Mouse (Mus musculus) kidney, embryonic 14.5 days (tissue): Measurements from ENCODE around the gene Lman1l. TPM values are rescaled to one million over a fixed set of nuclear protein-coding genes. Genes with fewer than 3 reads are reported as not detected.

ENCODE experiments used
- ATAC-seq: fragments of 200-750 bp; cut with Nextera tagmentation; 2 replicates; pipeline ENCODE4 v1.8.0; 2017; ENCODE audit warnings: moderate number of reproducible peaks, mild to moderate bottlenecking, moderate TSS enrichment, moderate library complexity; ENCODE audit not compliant: low FRiP score, low TSS enrichment
- H3K27ac ChIP-seq: fragments of 300-500 bp; sonication (generic); 2 replicates; pipeline ENCODE4 v1.5.1; 2014; ENCODE audit warnings: low read depth, mild to moderate bottlenecking, low read length, moderate library complexity, mixed read lengths
- H3K27me3 ChIP-seq: fragments of 300-500 bp; sonication (generic); 2 replicates; pipeline ENCODE4 v1.6.1; 2014; ENCODE audit warnings: mild to moderate bottlenecking, low read length; ENCODE audit not compliant: control insufficient read depth, insufficient read depth
- H3K36me3 ChIP-seq: fragments of 300-500 bp; sonication (generic); 2 replicates; pipeline ENCODE4 v1.6.1; 2014; ENCODE audit warnings: low read length, mixed read lengths; ENCODE audit not compliant: control insufficient read depth, insufficient read depth
- H3K4me1 ChIP-seq: fragments of 300-500 bp; sonication (generic); 2 replicates; pipeline ENCODE4 v1.6.1; 2014; ENCODE audit warnings: low read length, mixed read lengths; ENCODE audit not compliant: control insufficient read depth, insufficient read depth
- H3K4me2 ChIP-seq: fragments of 300-500 bp; sonication (generic); replicated peaks from 2 replicates; pipeline ENCODE4 v1.6.1; 2014; ENCODE audit warnings: low read depth, mild to moderate bottlenecking, low read length
- H3K4me3 ChIP-seq: fragments of 300-500 bp; sonication (generic); 2 replicates; pipeline ENCODE4 v1.5.1; 2014; ENCODE audit warnings: mild to moderate bottlenecking, low read length
- H3K9ac ChIP-seq: fragments of 300-500 bp; sonication (generic); 2 replicates; pipeline ENCODE4 v1.6.1; 2014; ENCODE audit warnings: low read depth, mild to moderate bottlenecking, low read length, moderate library complexity
- H3K9me3 ChIP-seq: fragments of 300-500 bp; sonication (generic); 2 replicates; pipeline ENCODE4 v1.6.1; 2016; ENCODE audit warnings: low read length; ENCODE audit not compliant: control insufficient read depth
- WGBS: fragments of 180-500 bp; shearing (Covaris S2); extraction: QIAGEN DNeasy Blood & Tissue Kit; methylation state at CpG from one replicate; pipeline ENCODE4 v1.1.7; 2014; 5-methylcytosine and 5-hydroxymethylcytosine counted together
- polyA plus RNA-seq: library from polyadenylated mRNA; unstranded; fragments of >200 nt; fragmentation: Nextera tagmentation; extraction: Ambion mirVana; gene quantifications from 2 replicates; pipeline ENCODE4 v1.2.1, GENCODE M21; 2014

The Lman1l gene
- polyA plus RNA-seq, 1 experiment from 2014 or later, result not detected

- Histone ChIP-seq H3K27ac (no peak overlapping the region), H3K4me2 (no peak overlapping the region), H3K36me3 (peaks cover 64% of the 10 kb centered on the region), H3K27me3 (no peaks in the 10 kb centered on the region), H3K4me3 (no peak overlapping the region), H3K9ac (no peak overlapping the region), H3K9me3 (no peaks in the 10 kb centered on the region), H3K4me1 (no peaks in the 10 kb centered on the region)
- 73% methylated on average over 14 of the region's 14 CpGs for WGBS
- ATAC-seq, result peak; percentile 69
Measured at GRCm38 (mm10) chr9:57629118-57629874, 8.7 kb upstream of the Lman1l start.

GRCm38 (mm10) chr9:57628717-57629116 is 8.1 kb upstream of the Lman1l start:
- 91% methylated on average over 12 of the region's 12 CpGs for WGBS
- no peak overlapping the region for H3K4me3 ChIP-seq
- no peaks in the 10 kb centered on the region for H3K27me3 ChIP-seq
- peak; percentile 24; the same call in 1 of the 2 replicates for ATAC-seq
- no peaks in the 10 kb centered on the region for H3K4me1 ChIP-seq
- peaks cover 64% of the 10 kb centered on the region for H3K36me3 ChIP-seq
- no peak overlapping the region for H3K9ac ChIP-seq
- H3K4me2 ChIP-seq, result no peak overlapping the region
- no peak overlapping the region for H3K27ac ChIP-seq
- H3K9me3 ChIP-seq, result no peaks in the 10 kb centered on the region

GRCm38 (mm10) chr9:57627892-57628291 is 7.3 kb upstream of the Lman1l start:
- no peak for ATAC-seq
- Histone ChIP-seq H3K27me3 (no peaks in the 10 kb centered on the region), H3K9ac (no peak overlapping the region), H3K4me3 (no peak overlapping the region), H3K27ac (no peak overlapping the region), H3K9me3 (no peaks in the 10 kb centered on the region), H3K4me1 (no peaks in the 10 kb centered on the region), H3K36me3 (peaks cover 64% of the 10 kb centered on the region), H3K4me2 (no peak overlapping the region)
- WGBS, result 90% methylated on average over 11 of the region's 11 CpGs

GRCm38 (mm10) chr9:57627191-57627590 is 6.6 kb upstream of the Lman1l start:
- no peak for ATAC-seq

GRCm38 (mm10) chr9:57625674-57626500 is 5.3 kb upstream of the Lman1l start:
- no peaks in the 10 kb centered on the region for H3K27me3 ChIP-seq
- WGBS, result 85% methylated on average over 15 of the region's 15 CpGs
- H3K27ac ChIP-seq, result no peak overlapping the region
- H3K4me1 ChIP-seq, result no peaks in the 10 kb centered on the region
- no peak overlapping the region for H3K4me3 ChIP-seq
- no peak overlapping the region for H3K9ac ChIP-seq
- no peak overlapping the region for H3K4me2 ChIP-seq
- H3K36me3 ChIP-seq, result peaks cover 59% of the 10 kb centered on the region
- H3K9me3 ChIP-seq, result no peaks in the 10 kb centered on the region
- ATAC-seq, result no peak

More at GRCm38 (mm10) chr9:57627191-57627590, 6.6 kb upstream of the Lman1l start:
- no peaks in the 10 kb centered on the region for H3K4me1 ChIP-seq
- no peaks in the 10 kb centered on the region for H3K27me3 ChIP-seq
- 87% methylated on average over 17 of the region's 17 CpGs for WGBS
- no peak overlapping the region for H3K27ac ChIP-seq
- H3K4me2 ChIP-seq, result no peak overlapping the region
- H3K9ac ChIP-seq, result no peak overlapping the region
- no peak overlapping the region for H3K4me3 ChIP-seq
- no peaks in the 10 kb centered on the region for H3K9me3 ChIP-seq
- peaks cover 61% of the 10 kb centered on the region for H3K36me3 ChIP-seq

GRCm38 (mm10) chr9:57624295-57624694 is 3.7 kb upstream of the Lman1l start:
- Histone ChIP-seq H3K9ac (no peak overlapping the region), H3K36me3 (peaks cover 43% of the 10 kb centered on the region), H3K27me3 (no peaks in the 10 kb centered on the region), H3K27ac (no peak overlapping the region), H3K4me2 (no peak overlapping the region), H3K4me3 (no peak overlapping the region), H3K4me1 (no peaks in the 10 kb centered on the region), H3K9me3 (no peaks in the 10 kb centered on the region)
- 81% methylated on average over 7 of the region's 7 CpGs for WGBS
- no peak for ATAC-seq

GRCm38 (mm10) chr9:57618854-57619253 is 1.7 kb downstream of the Lman1l start:
- no peak for ATAC-seq
- Histone ChIP-seq H3K4me3 (no peak overlapping the region), H3K9ac (no peak overlapping the region), H3K9me3 (no peaks in the 10 kb centered on the region), H3K27me3 (no peaks in the 10 kb centered on the region), H3K4me1 (no peaks in the 10 kb centered on the region), H3K4me2 (no peak overlapping the region), H3K27ac (no peak overlapping the region), H3K36me3 (no peaks in the 10 kb centered on the region)
- 64% methylated on average over 8 of the region's 8 CpGs for WGBS

- Histone ChIP-seq H3K4me1 (no peaks in the 10 kb centered on the region), H3K4me2 (no peak overlapping the region), H3K36me3 (no peaks in the 10 kb centered on the region), H3K4me3 (no peak overlapping the region), H3K9me3 (no peaks in the 10 kb centered on the region), H3K27ac (no peak overlapping the region), H3K27me3 (no peaks in the 10 kb centered on the region), H3K9ac (no peak overlapping the region)
- 80% methylated on average over 8 of the region's 8 CpGs for WGBS
- ATAC-seq, result no peak
Measured at GRCm38 (mm10) chr9:57617556-57618169, 2.9 kb downstream of the Lman1l start.

GRCm38 (mm10) chr9:57614786-57615185 is 5.8 kb downstream of the Lman1l start:
- no peak overlapping the region for H3K9ac ChIP-seq
- H3K27me3 ChIP-seq, result no peaks in the 10 kb centered on the region
- no peak overlapping the region for H3K27ac ChIP-seq
- no peak overlapping the region for H3K4me2 ChIP-seq
- H3K4me1 ChIP-seq, result no peaks in the 10 kb centered on the region
- no peaks in the 10 kb centered on the region for H3K9me3 ChIP-seq
- ATAC-seq, result no peak
- 88% methylated on average over 4 of the region's 4 CpGs for WGBS
- no peak overlapping the region for H3K4me3 ChIP-seq
- H3K36me3 ChIP-seq, result no peaks in the 10 kb centered on the region
